Mouse (Mus musculus): Measurements from ENCODE around the gene Cysltr2. TPM values are rescaled to one million over a fixed set of nuclear protein-coding genes. Genes with fewer than 3 reads are reported as not detected.

Gene Cysltr2
- total RNA-seq, 2 experiments from 2014 or later, result 0.93 to 1.0 TPM

- no peak for TF ChIP-seq CTCF (conservative IDR thresholded peaks at IDR 0.05)
- DNase-seq (ENCODE audit: low spot score in 2 of 2), result no peak
- Histone ChIP-seq H3K27ac (no peak overlapping the region), H3K4me3 (no peak overlapping the region)
These were observed 72.8 kb downstream of the Cysltr2 start for GRCm38 (mm10) chr14:72976111-72976510.

Other genes with a start within 250 kb of the Cysltr2 start
- 10 to 100 TPM; 29.0 to 34.8 TPM for gene Rcbtb2, start 73.9 kb upstream of the Cysltr2 start, total RNA-seq (2021)
- gene Lpar6, start 188.8 kb upstream of the Cysltr2 start, total RNA-seq (2021), result 1 to 10 TPM; 1.7 to 1.9 TPM

Measured in layer of hippocampus, adult 2 months (tissue).